Mouse (Mus musculus) heart, adult 8-10 months (tissue): ENCODE data around the gene Map3k11. TPM values are rescaled to one million over a fixed set of nuclear protein-coding genes. Genes with fewer than 3 reads are reported as not detected.

Source experiments
- DNase-seq: peaks from one replicate; pipeline ENCODE4 v3.0.0; 2022; ENCODE audit warnings: low spot score
- microRNA-seq: library from miRNA; unstranded; fragments of <30 nt; microRNA quantifications from one replicate; pipeline ENCODE4 v1.2.0, GENCODE M21; 2022
- total RNA-seq, 4 experiments: library from RNA; stranded (reverse); gene quantifications; 2 replicates each; pipeline ENCODE4 v1.2.4; 2022

Map3k11 gene
- total RNA-seq, 4 experiments from 2014 or later: 22.1 to 24.1 (median 23.2) TPM

DNA sequence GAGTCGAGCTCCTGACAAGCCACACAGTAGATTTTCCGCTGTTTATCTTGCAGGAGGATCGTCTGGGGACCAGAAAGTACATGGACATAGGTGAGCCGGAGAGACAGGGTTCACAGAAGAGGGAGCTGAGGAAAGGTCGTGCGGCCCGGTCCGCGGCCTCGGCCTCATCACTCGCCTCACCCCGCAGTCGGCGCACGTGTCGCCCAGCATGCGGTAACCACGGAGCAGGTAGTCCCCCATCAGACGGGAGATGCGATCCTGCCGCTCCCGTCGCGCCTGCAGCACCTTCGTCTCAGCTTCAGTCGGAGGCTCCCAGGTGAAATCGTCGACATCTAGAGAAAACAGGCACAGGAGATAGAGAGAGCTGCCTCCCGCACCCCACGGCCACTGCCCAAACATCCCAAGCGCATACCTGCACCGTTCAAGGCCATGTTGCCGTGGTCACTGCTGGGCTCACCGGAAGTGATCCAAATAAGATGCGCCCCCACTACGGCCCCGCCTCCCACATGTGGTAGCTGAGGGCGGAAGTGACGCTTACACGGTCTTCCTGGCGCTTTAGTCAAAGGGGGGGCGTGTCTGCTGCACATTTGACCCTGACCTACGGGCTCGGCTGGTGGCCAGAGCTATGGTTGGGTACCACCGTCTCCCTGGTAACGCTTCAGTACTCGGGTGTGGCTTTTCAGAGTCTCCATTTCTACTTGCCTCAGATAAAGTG lies 42.9 kb downstream of the Map3k11 start:
- DNase-seq: peak; percentile 92

- no peak for DNase-seq
Observed at GRCm38 (mm10) chr19:5734325-5734724, 45.8 kb downstream of the Map3k11 start.

DNA sequence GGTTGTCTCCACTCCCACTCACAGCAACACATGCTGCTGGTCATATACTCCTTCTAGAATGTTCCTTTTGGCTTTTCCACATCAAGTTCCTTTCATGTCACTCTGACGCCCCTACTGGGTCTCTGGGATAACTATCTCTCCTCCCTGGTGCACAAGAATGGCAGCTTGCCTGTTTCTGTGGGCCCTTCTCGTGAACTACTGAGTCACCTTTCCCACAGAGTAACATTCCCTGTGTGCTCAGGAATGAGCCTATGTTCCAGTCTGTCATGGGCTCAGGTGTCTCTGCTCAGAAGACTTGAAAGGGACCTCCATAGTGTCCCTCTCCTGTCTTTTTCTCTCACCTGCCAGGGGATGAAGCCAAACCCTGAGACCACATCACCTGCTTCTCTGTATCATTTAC lies 50.9 kb downstream of the Map3k11 start:
- DNase-seq: no peak

DNA sequence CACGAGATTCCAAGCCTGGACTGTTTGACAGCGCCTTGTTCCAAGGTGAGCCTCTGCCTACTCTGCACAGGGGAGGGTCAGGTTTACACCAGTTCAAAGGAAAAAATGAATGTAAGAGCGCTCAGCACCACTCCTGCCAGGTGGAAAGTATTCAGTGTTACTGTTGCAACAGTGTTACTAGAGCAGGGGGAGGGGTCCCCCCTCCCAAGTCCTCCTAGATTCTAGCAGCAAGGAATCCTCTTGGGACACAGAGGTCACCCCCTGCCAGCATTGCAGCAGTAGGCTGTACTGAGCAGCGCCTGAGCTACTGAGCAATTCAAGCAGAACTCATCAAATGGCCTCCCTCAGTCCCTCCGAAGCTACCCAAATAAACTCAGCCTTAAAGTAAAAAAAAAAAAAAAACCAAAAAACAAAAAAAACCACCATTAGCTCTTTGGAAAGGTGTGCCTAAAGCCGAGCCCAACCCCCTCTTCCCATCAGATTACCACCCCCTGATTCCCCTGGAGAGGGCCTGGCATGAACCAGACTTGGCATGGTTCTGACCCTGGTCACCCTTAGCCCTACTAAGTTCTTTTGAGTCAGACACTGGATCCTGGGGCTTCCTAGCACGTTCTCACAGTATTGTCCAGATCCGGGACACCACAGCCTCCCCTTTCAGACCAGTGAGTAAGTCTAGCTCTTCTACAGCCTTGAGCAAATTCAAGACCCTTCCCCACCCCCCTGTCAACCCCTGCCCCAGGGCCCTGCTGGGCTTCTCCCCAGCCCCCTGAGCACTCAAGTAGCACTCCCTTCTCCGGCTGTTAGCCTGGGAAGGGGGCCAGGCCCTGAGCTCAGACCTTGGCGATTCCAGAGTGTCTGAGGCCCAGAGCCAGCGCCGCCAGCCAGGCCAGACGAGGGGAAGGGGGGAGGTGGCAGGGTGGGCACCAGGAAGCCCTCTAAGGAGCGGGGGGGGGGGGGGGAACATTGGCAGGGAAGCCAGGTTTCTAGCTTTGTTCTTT lies 52.1 kb downstream of the Map3k11 start, which contains the start of gene Ltbp3:
TSS of gene Ltbp3 (plus strand) at position 585 of the 998 bp plus-strand sequence.
- peak; percentile 60 for DNase-seq

GRCm38 (mm10) chr19:5741641-5742240 lies 53.2 kb downstream of the Map3k11 start:
- DNase-seq: peak; percentile 73

- DNase-seq: no peak
Observed at GRCm38 (mm10) chr19:5742241-5742641, 53.7 kb downstream of the Map3k11 start.

DNA sequence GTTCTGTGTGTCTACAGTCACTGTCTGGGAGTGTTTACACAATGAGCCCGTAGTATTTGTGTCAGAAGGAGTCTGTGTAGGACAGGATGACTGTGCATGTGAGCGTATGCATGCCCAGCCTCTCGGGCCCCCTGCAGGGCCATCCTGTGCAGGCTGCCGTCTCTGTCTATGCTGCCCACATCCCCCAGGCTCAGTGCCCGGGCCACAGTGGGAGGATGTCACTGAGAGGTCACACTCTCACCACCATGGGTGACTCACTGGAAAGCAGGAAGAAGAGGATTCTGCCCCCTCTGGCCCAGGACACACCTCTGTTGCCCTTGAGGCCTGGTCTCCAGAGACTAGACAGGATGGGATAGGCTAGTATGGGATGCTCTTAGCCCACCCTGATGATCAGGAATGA lies 55.0 kb downstream of the Map3k11 start:
- no peak for DNase-seq

DNA sequence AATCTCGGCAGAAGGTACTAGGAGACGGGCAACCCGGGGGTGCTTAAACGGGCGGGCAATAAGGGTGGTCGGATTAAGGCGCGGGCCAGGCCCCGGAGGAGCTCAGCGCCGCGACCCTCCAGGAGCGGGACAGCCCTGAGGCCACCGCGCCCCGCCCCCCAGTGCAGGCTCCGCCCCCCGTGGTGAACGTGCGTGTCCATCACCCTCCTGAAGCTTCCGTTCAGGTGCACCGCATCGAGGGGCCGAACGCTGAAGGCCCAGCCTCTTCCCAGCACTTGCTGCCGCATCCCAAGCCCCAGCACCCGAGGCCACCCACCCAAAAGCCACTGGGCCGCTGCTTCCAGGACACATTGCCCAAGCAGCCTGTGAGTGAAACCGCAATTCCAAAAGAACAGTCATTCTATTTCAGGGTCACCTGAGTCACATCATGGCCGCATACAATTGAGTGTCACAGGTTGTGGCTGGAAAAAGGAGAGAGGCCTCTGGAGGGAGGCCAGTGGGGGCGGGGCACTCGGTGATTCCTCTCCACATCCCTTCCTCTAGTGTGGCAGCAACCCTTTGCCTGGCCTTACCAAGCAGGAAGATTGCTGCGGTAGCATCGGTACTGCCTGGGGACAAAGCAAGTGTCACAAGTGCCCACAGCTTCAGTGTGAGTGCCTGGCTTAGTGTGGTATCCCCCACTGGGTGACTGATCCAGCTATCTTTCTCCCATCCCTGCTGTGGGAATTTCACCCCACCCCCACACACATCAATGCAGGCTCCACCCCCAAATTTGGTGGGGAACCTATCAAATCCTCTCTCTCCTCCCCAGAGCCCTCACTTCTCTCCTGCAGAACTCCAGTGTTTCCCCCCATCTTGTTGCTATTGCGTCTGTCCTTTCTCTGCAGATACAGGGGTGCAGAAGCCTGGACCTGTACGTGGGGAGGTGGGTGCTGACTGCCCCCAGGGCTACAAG lies 57.5 kb downstream of the Map3k11 start:
- DNase-seq: no peak

GRCm38 (mm10) chr19:5746907-5747363 lies 58.4 kb downstream of the Map3k11 start:
- no peak for DNase-seq

DNA sequence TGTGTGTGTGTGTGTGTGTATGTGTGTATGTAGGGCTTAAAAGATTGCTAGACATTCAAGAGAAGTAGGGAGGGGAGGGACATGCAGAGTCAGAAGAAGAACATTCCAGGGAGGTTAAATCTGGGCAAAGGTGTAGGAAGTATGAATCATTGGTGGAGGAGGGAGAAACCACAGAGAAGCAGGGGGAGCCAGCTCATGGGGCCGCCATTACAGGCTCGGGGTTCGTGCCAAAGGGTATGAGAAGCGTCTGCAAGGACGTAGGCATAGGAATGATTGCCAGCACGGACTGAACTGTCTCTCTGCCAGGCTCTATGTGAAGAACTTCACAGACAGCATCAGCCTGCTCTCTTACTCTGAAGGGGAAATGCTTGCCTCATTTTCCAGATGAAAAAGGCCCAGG lies 60.9 kb downstream of the Map3k11 start:
- no peak for DNase-seq

DNA sequence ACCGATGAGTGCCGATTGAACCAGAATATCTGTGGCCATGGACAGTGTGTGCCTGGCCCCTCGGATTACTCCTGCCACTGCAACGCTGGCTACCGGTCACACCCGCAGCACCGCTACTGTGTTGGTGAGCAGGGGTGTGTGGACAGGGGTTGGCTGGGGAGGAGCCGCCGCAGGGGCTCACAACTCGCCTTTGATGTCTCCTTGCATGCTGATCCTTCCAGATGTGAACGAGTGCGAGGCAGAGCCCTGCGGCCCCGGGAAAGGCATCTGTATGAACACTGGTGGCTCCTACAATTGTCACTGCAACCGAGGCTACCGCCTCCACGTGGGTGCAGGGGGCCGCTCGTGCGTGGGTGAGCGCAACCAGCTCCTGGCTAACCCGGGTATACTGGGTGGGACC lies 62.4 kb downstream of the Map3k11 start:
- DNase-seq: no peak

- no peak for DNase-seq
Observed at GRCm38 (mm10) chr19:5751742-5752141, 63.2 kb downstream of the Map3k11 start.

Small RNAs within 50 kb of the gene (microRNA-seq; reads per million reads assigned to microRNA genes)
- not detected for gene Mir6987

Other genes with a start within 250 kb of the Map3k11 start
- under 1 TPM in 2 of 4 experiments, not detected in 2; 0.14 to 0.23 TPM for gene Fosl1, start 241.2 kb upstream of the Map3k11 start, total RNA-seq
- 10 to 100 TPM in 1 of 4 experiments, 1 to 10 TPM in 3; 8.3 to 10.4 (median 8.9) TPM for gene Ccdc85b, start 230.8 kb upstream of the Map3k11 start, total RNA-seq
- gene Fibp, start 228.1 kb upstream of the Map3k11 start, total RNA-seq: 10 to 100 TPM; 41.3 to 52.3 (median 49.2) TPM
- gene Ctsw, start 220.2 kb upstream of the Map3k11 start, total RNA-seq: under 1 TPM in 3 of 4 experiments, not detected in 1; 0.29 to 0.38 (median 0.37) TPM
- gene Efemp2, start 214.8 kb upstream of the Map3k11 start, total RNA-seq: 10 to 100 TPM in 2 of 4 experiments, 1 to 10 TPM in 2; 6.5 to 11.2 (median 9.5) TPM
- gene Mus81, start 200.3 kb upstream of the Map3k11 start, total RNA-seq: 10 to 100 TPM; 15.8 to 27.3 (median 21.9) TPM
- gene Cfl1, start 198.3 kb upstream of the Map3k11 start, total RNA-seq: 100 to 1,000 TPM; 142 to 201 (median 170) TPM
- 1 to 10 TPM in 1 of 4 experiments, under 1 TPM in 3; 0.52 to 1.4 (median 0.81) TPM for gene 1700020D05Rik, start 185.0 kb upstream of the Map3k11 start, total RNA-seq
- 1 to 10 TPM; 3.7 to 6.5 (median 6.0) TPM for gene Snx32, start 178.2 kb upstream of the Map3k11 start, total RNA-seq
- gene Ovol1, start 128.1 kb upstream of the Map3k11 start, total RNA-seq: not detected
- gene Ap5b1, start 120.7 kb upstream of the Map3k11 start, total RNA-seq: 1 to 10 TPM; 2.3 to 3.2 (median 2.7) TPM
- gene Rnaseh2c, start 86.9 kb upstream of the Map3k11 start, total RNA-seq: 10 to 100 TPM; 49.9 to 66.3 (median 64.9) TPM
- 10 to 100 TPM; 23.1 to 38.7 (median 29.3) TPM for gene Kat5, start 78.5 kb upstream of the Map3k11 start, total RNA-seq
- gene Rela, start 51.3 kb upstream of the Map3k11 start, total RNA-seq: 10 to 100 TPM; 26.7 to 31.2 (median 28.5) TPM
- gene Sipa1, start 25.0 kb upstream of the Map3k11 start, total RNA-seq: 10 to 100 TPM; 14.9 to 23.5 (median 17.8) TPM
- 10 to 100 TPM; 18.0 to 21.9 (median 19.8) TPM for gene Pcnx3, start 166 bp downstream of the Map3k11 start, total RNA-seq
- gene Kcnk7, start 15.6 kb downstream of the Map3k11 start, total RNA-seq: not detected
- gene Ehbp1l1, start 37.6 kb downstream of the Map3k11 start, total RNA-seq: 100 to 1,000 TPM; 145 to 158 (median 149) TPM
- 10 to 100 TPM; 22.8 to 26.9 (median 24.2) TPM for gene Fam89b, start 40.9 kb downstream of the Map3k11 start, total RNA-seq
- gene Ltbp3, start 52.2 kb downstream of the Map3k11 start, total RNA-seq: 10 to 100 TPM; 28.2 to 33.1 (median 31.7) TPM
- 10 to 100 TPM; 63.3 to 70.6 (median 67.2) TPM for gene Scyl1, start 82.7 kb downstream of the Map3k11 start, total RNA-seq
- gene Frmd8, start 186.5 kb downstream of the Map3k11 start, total RNA-seq: 1 to 10 TPM; 7.1 to 8.1 (median 7.5) TPM
- gene Slc25a45, start 189.1 kb downstream of the Map3k11 start, total RNA-seq: 1 to 10 TPM; 2.4 to 3.8 (median 2.8) TPM
- under 1 TPM; 0.23 to 0.50 (median 0.34) TPM for gene Tigd3, start 205.4 kb downstream of the Map3k11 start, total RNA-seq
- gene Dpf2, start 224.3 kb downstream of the Map3k11 start, total RNA-seq: 10 to 100 TPM; 71.9 to 95.2 (median 81.1) TPM
- gene Cdc42ep2, start 236.1 kb downstream of the Map3k11 start, total RNA-seq: 1 to 10 TPM; 6.0 to 9.7 (median 8.9) TPM